Mouse (Mus musculus): ENCODE results near the gene Olfr1369-ps1.
"Not testable (repeated sequence)": the region's sequence is repeated elsewhere in the genome, so short reads cannot be mapped to it uniquely, and the experiment has no call there.

DNA sequence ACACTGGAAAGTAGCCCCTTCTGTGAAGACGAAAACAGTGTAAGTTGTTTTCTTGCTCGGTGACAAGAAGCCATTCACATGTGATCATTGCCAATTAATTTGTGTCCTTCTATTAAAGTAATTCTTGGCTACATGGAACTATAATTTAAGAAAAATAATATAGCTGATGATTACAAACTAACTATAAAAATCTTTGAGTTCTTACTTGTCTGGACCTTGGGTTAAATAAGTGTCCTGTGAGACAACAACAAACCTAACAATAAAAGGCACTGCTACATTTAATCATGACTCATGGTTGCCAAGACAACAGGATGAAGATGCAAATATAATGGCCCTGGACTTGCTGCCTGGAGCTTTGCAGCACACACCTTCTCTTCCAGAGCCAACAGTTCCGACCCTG is 18.1 kb downstream of the Olfr1369-ps1 start, which contains the start of gene Olfr263:
- TF ChIP-seq CTCF (IDR thresholded peaks at IDR 0.05; ENCODE audit: control insufficient read depth, insufficient read depth, insufficient replicate concordance, low read depth, low read length); POLR2A (IDR thresholded peaks at IDR 0.05; ENCODE audit: control insufficient read depth, low read depth, low read length): not testable (repeated sequence)

Data from testis, adult 2 months (tissue).